Mouse (Mus musculus): ENCODE measurements around the gene H2-T22. TPM values are rescaled to one million over a fixed set of nuclear protein-coding genes. Genes with fewer than 3 reads are reported as not detected.
"Not testable (repeated sequence)": the region's sequence is repeated elsewhere in the genome, so short reads cannot be mapped to it uniquely, and the experiment has no call there.

Gene H2-T22
- polyA plus RNA-seq, 1 experiment from 2014 or later: 6.9 TPM

- WGBS: 91% methylated on average over 5 of the region's 5 CpGs
- H3K4me3 ChIP-seq: no peak overlapping the region
- peaks cover 26% of the 10 kb centered on the region for H3K36me3 ChIP-seq
- no peaks in the 10 kb centered on the region for H3K4me1 ChIP-seq
- no peaks in the 10 kb centered on the region for H3K27me3 ChIP-seq (replicated peaks)
- no peak overlapping the region for H3K4me2 ChIP-seq
- ATAC-seq (ENCODE audit: extremely low read depth, insufficient number of reproducible peaks, low FRiP score, low TSS enrichment): no peak
- no peak overlapping the region for H3K9ac ChIP-seq
- no peaks in the 10 kb centered on the region for H3K9me3 ChIP-seq
- no peak overlapping the region for H3K27ac ChIP-seq (replicated peaks)
These were observed 27.6 kb downstream of the H2-T22 start for GRCm38 (mm10) chr17:36014977-36015376.

- not testable (repeated sequence) for H3K4me3 ChIP-seq; H3K27ac ChIP-seq (replicated peaks); H3K9ac ChIP-seq; H3K27me3 ChIP-seq (replicated peaks); ATAC-seq (ENCODE audit: extremely low read depth, insufficient number of reproducible peaks, low FRiP score, low TSS enrichment); H3K9me3 ChIP-seq; H3K4me1 ChIP-seq; H3K4me2 ChIP-seq
- 91% methylated on average over 7 of the region's 7 CpGs for WGBS
- peaks cover 13% of the 10 kb centered on the region for H3K36me3 ChIP-seq
These were observed 38.1 kb downstream of the H2-T22 start for GRCm38 (mm10) chr17:36004409-36004808.

GRCm38 (mm10) chr17:36003331-36003730, 39.2 kb downstream of the H2-T22 start:
- Histone ChIP-seq H3K4me3 (no peak overlapping the region), H3K27ac (replicated peaks) (no peak overlapping the region), H3K9ac (no peak overlapping the region), H3K9me3 (0 out of 2 replicates have a peak, but pooled peaks cover 8% of the 10 kb centered on the region), H3K4me1 (peaks cover 6% of the 10 kb centered on the region), H3K36me3 (peaks cover 13% of the 10 kb centered on the region), H3K27me3 (replicated peaks) (no peaks in the 10 kb centered on the region), H3K4me2 (no peak overlapping the region)
- no peak for ATAC-seq (ENCODE audit: extremely low read depth, insufficient number of reproducible peaks, low FRiP score, low TSS enrichment)
- 88% methylated on average over 7 of the region's 7 CpGs for WGBS

GRCm38 (mm10) chr17:36001966-36002365, 40.6 kb downstream of the H2-T22 start:
- Histone ChIP-seq H3K27me3 (replicated peaks) (no peaks in the 10 kb centered on the region), H3K4me3 (no peak overlapping the region), H3K36me3 (peaks cover 13% of the 10 kb centered on the region), H3K27ac (replicated peaks) (no peak overlapping the region; the same call in 1 of the 2 replicates), H3K9ac (no peak overlapping the region), H3K4me1 (peaks cover 18% of the 10 kb centered on the region), H3K9me3 (0 out of 2 replicates have a peak, but pooled peaks cover 7% of the 10 kb centered on the region), H3K4me2 (peak overlapping the region; percentile 8; the same call in 1 of the 2 replicates)
- peak; percentile 68; the same call in 1 of the 2 replicates for ATAC-seq (ENCODE audit: extremely low read depth, insufficient number of reproducible peaks, low FRiP score, low TSS enrichment)
- WGBS: 88% methylated on average over 6 of the region's 6 CpGs

- Histone ChIP-seq H3K9ac (no peak overlapping the region), H3K4me3 (no peak overlapping the region), H3K9me3 (0 out of 2 replicates have a peak, but pooled peaks cover under 1% of the 10 kb centered on the region), H3K27ac (replicated peaks) (peak overlapping the region; percentile 5; the same call in 1 of the 2 replicates), H3K36me3 (peaks cover 6% of the 10 kb centered on the region), H3K4me1 (peaks cover 18% of the 10 kb centered on the region), H3K27me3 (replicated peaks) (no peaks in the 10 kb centered on the region), H3K4me2 (peak overlapping the region; percentile 47; the same call in 1 of the 2 replicates)
- WGBS: 94% methylated on average over 12 of the region's 12 CpGs
- no peak for ATAC-seq (ENCODE audit: extremely low read depth, insufficient number of reproducible peaks, low FRiP score, low TSS enrichment)
These were observed 41.2 kb downstream of the H2-T22 start for GRCm38 (mm10) chr17:36001121-36001897.

GRCm38 (mm10) chr17:36000349-36000748, 42.2 kb downstream of the H2-T22 start:
- no peak for ATAC-seq (ENCODE audit: extremely low read depth, insufficient number of reproducible peaks, low FRiP score, low TSS enrichment)
- H3K27me3 ChIP-seq (replicated peaks): no peaks in the 10 kb centered on the region
- 0 out of 2 replicates have a peak overlapping the region, but pooled peaks have one; percentile 5 for H3K27ac ChIP-seq (replicated peaks)
- H3K4me2 ChIP-seq: peak overlapping the region; percentile 47
- H3K4me1 ChIP-seq: peaks cover 21% of the 10 kb centered on the region
- H3K9ac ChIP-seq: no peak overlapping the region
- no peaks in the 10 kb centered on the region for H3K9me3 ChIP-seq
- whole genome bisulfite sequencing: 83% methylated on average over 4 of the region's 4 CpGs
- H3K4me3 ChIP-seq: no peak overlapping the region
- H3K36me3 ChIP-seq: no peaks in the 10 kb centered on the region; the same call in 1 of the 2 replicates

- H3K4me2 ChIP-seq: peak overlapping the region; percentile 47
- no peak for ATAC-seq (ENCODE audit: extremely low read depth, insufficient number of reproducible peaks, low FRiP score, low TSS enrichment)
- no peaks in the 10 kb centered on the region for H3K27me3 ChIP-seq (replicated peaks)
- H3K27ac ChIP-seq (replicated peaks): no peak overlapping the region
- H3K9ac ChIP-seq: no peak overlapping the region
- no peaks in the 10 kb centered on the region; the same call in 1 of the 2 replicates for H3K36me3 ChIP-seq
- WGBS: 61% methylated on average over 7 of the region's 7 CpGs
- H3K4me1 ChIP-seq: peaks cover 28% of the 10 kb centered on the region
- H3K4me3 ChIP-seq: peak overlapping the region; percentile 16
- no peaks in the 10 kb centered on the region for H3K9me3 ChIP-seq
These were observed 43.2 kb downstream of the H2-T22 start for GRCm38 (mm10) chr17:35999356-35999755.

- peak overlapping the region; percentile 47 for H3K4me2 ChIP-seq
These were observed 43.8 kb downstream of the H2-T22 start for GRCm38 (mm10) chr17:35998545-35999305.

GRCm38 (mm10) chr17:35997713-35998510, 44.6 kb downstream of the H2-T22 start:
- Histone ChIP-seq H3K9me3 (no peaks in the 10 kb centered on the region), H3K27me3 (replicated peaks) (no peaks in the 10 kb centered on the region), H3K4me1 (peaks cover 28% of the 10 kb centered on the region), H3K9ac (peak overlapping the region; percentile 42), H3K4me2 (peak overlapping the region; percentile 47), H3K36me3 (no peaks in the 10 kb centered on the region; the same call in 1 of the 2 replicates), H3K4me3 (peak overlapping the region; percentile 28), H3K27ac (replicated peaks) (no peak overlapping the region)
- ATAC-seq (ENCODE audit: extremely low read depth, insufficient number of reproducible peaks, low FRiP score, low TSS enrichment): no peak
- 52% methylated on average over 12 of the region's 12 CpGs for WGBS

More at GRCm38 (mm10) chr17:35998545-35999305, 43.8 kb downstream of the H2-T22 start:
- Histone ChIP-seq H3K27ac (replicated peaks) (no peak overlapping the region), H3K9ac (0 out of 2 replicates have a peak overlapping the region, but pooled peaks have one; percentile 24), H3K9me3 (no peaks in the 10 kb centered on the region), H3K27me3 (replicated peaks) (no peaks in the 10 kb centered on the region), H3K4me3 (peak overlapping the region; percentile 28), H3K36me3 (no peaks in the 10 kb centered on the region; the same call in 1 of the 2 replicates), H3K4me1 (peaks cover 28% of the 10 kb centered on the region)
- no peak for ATAC-seq (ENCODE audit: extremely low read depth, insufficient number of reproducible peaks, low FRiP score, low TSS enrichment)
- 69% methylated on average over 6 of the region's 6 CpGs for WGBS

GRCm38 (mm10) chr17:35996949-35997348, 45.6 kb downstream of the H2-T22 start:
- Histone ChIP-seq H3K27me3 (replicated peaks) (no peaks in the 10 kb centered on the region), H3K27ac (replicated peaks) (no peak overlapping the region), H3K4me3 (no peak overlapping the region), H3K9ac (0 out of 2 replicates have a peak overlapping the region, but pooled peaks have one; percentile 42), H3K9me3 (no peaks in the 10 kb centered on the region), H3K36me3 (no peaks in the 10 kb centered on the region), H3K4me1 (peaks cover 29% of the 10 kb centered on the region), H3K4me2 (peak overlapping the region; percentile 47)
- peak; percentile 18; the same call in 1 of the 2 replicates for ATAC-seq (ENCODE audit: extremely low read depth, insufficient number of reproducible peaks, low FRiP score, low TSS enrichment)
- 6% methylated on average over 11 of the region's 11 CpGs for WGBS
